Mouse (Mus musculus) Patski (cell line): ENCODE data around the gene Myo10. TPM values are rescaled to one million over a fixed set of nuclear protein-coding genes. Genes with fewer than 3 reads are reported as not detected.

ENCODE experiments used
- ATAC-seq: fragments of 100-300 bp; one replicate; pipeline ENCODE4 v1.8.0; 2021
- CTCF ChIA-PET: fragments of 350-600 bp; sonication (Branson Sonifier 250); formaldehyde crosslinking; loops from one replicate; lab custom pipeline; 2022; ENCODE audit warnings: inconsistent platforms; lab: Charles Lee
- POLR2A ChIA-PET: fragments of 350-600 bp; sonication (Branson Sonifier 250); formaldehyde crosslinking; loops from one replicate; lab custom pipeline; 2022; ENCODE audit warnings: antibody characterized with exemption, inconsistent platforms; lab: Charles Lee
- DNase-seq: peaks from one replicate; pipeline ENCODE4 v3.0.0-alpha.2; 2011; ENCODE audit warnings: low read depth, low spot score
- H3K27me3 ChIP-seq: fragments of 371-371 bp; one replicate; pipeline ENCODE4 v1.5.1; 2021
- CTCF ChIP-seq: fragments of 100-300 bp; IDR thresholded peaks from one replicate; pipeline ENCODE4 v1.5.1; 2021
- in situ Hi-C: fragments of 300-500 bp; cut with MboI; formaldehyde crosslinking; loops from 3 replicates; pipeline ENCODE4 v1.11.1; 2018; ENCODE audit warnings: low pct_unique_long_range_greater_than_20kb, mixed read lengths
- polyA plus RNA-seq: library from polyadenylated mRNA; unstranded; gene quantifications from one replicate; pipeline ENCODE4 v1.2.3, GENCODE M21; 2021

Myo10 gene
- polyA plus RNA-seq, 1 experiment from 2014 or later: 30.3 TPM

DNA sequence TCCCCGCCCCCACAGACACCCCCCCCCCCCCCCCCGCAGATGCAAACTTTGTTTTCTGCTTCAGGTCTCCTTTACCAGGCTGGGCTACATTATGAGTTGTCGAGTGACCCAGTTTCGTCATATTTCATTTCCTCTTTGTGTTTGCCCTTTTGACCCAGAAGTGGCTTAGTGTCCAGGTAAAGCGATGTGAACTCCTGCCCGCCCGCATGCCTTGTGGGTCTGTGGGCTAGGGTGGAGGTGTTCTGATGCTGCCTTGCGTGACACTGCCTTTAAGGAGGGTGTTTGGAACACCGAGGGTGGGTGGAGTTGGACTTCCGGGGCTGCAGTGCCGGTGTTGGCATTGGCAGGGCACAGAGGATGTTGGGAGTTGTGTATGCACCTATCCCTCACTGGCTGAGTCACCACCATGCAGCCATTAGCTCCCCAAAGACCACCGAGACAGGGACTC, 236.3 kb downstream of the Myo10 start:
- H3K27me3 ChIP-seq: no peaks in the 10 kb centered on the region
- ChIA-PET CTCF (no interaction called here), POLR2A (interaction anchor here (0.6 kb wide), 1 partner anchor 10 kb away, joined by 3 read pairs; no protein-coding TSS in a partner anchor)
- in situ Hi-C loops: no loop called here
- DNase-seq (no peak), ATAC-seq (no peak)
- TF ChIP-seq CTCF: no peak

DNA sequence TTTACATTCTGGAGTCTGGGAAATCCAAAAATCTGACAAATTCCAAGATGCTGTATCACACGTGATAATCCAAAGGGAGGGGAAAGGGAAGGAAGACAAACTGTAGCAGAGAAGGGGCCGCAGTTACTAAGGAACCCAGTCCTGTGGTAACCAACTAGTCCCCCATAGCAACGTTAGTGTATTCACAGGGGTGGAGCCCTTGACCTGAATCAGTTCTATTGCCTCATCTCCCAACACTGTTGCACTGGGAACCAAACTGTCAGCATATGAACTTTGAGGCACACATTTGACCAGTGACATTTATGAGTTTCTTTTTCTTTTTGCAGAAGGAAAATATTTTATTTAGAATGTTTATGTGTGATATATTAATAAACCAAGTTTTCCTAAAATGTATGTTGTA, 237.1 kb downstream of the Myo10 start:
- CTCF ChIA-PET: no interaction called here
- POLR2A ChIA-PET: no interaction called here
- ATAC-seq (no peak), DNase-seq (no peak)
- H3K27me3 ChIP-seq: no peaks in the 10 kb centered on the region
- in situ Hi-C loops: no loop called here
- TF ChIP-seq CTCF: no peak

DNA sequence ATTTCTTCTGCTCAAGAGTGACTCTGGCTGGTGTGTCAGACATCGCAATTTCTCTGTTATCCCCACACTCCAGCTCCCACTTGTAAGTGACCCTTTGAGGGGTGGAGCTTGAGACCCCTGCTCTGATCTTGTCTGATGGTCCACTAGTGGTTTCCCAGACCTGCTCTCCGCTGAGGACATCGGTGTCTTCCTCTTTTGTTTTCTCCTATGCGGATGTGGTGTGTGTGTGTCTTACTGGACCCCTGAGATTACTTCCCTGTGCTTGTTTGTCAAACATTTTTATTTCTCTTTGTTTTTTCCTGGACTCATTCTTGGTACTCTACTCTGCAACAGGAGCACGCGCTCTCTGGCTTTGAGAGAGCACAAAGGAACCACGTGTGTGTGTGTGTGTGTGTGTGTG, 239.6 kb downstream of the Myo10 start:
- no peaks in the 10 kb centered on the region for H3K27me3 ChIP-seq
- ATAC-seq: no peak
- POLR2A ChIA-PET: interaction anchor here (0.6 kb wide), 1 partner anchor 585 kb away, joined by 3 read pairs; no protein-coding TSS in a partner anchor
- no peak for DNase-seq
- CTCF ChIA-PET: no interaction called here
- in situ Hi-C loops: no loop called here
- TF ChIP-seq CTCF: no peak

Other genes starting within 250 kb of the Myo10 start
- gene Basp1, start 208.8 kb upstream of the Myo10 start, polyA plus RNA-seq: 113 TPM
- gene Retreg1, start 220.7 kb downstream of the Myo10 start, polyA plus RNA-seq: 110 TPM